Mouse (Mus musculus): Measurements from ENCODE around the gene Dgkz.

The Dgkz gene

GRCm38 (mm10) chr2:91926949-91927348, 48.7 kb downstream of the Dgkz start, which contains the start of gene Chrm4:
TSS of gene Chrm4 (plus strand) at chr2:91927249.
- TF ChIP-seq GATA4 (IDR thresholded peaks at IDR 0.05; ENCODE audit: insufficient replicate concordance, low read length), result no peak

- TF ChIP-seq GATA4 (IDR thresholded peaks at IDR 0.05; ENCODE audit: insufficient replicate concordance, low read length), result no peak
These were observed 50.2 kb downstream of the Dgkz start for GRCm38 (mm10) chr2:91925442-91925841.

- TF ChIP-seq GATA4 (IDR thresholded peaks at IDR 0.05; ENCODE audit: insufficient replicate concordance, low read length), result no peak
These were observed 50.9 kb downstream of the Dgkz start for GRCm38 (mm10) chr2:91924726-91925125.

GRCm38 (mm10) chr2:91923415-91924337, 52.0 kb downstream of the Dgkz start:
- no peak for TF ChIP-seq GATA4 (IDR thresholded peaks at IDR 0.05; ENCODE audit: insufficient replicate concordance, low read length)

GRCm38 (mm10) chr2:91922586-91923414, 52.9 kb downstream of the Dgkz start:
- no peak for TF ChIP-seq GATA4 (IDR thresholded peaks at IDR 0.05; ENCODE audit: insufficient replicate concordance, low read length)

GRCm38 (mm10) chr2:91921790-91922570, 53.7 kb downstream of the Dgkz start:
- TF ChIP-seq GATA4 (IDR thresholded peaks at IDR 0.05; ENCODE audit: insufficient replicate concordance, low read length), result no peak

GRCm38 (mm10) chr2:91921181-91921789, 54.4 kb downstream of the Dgkz start:
- no peak for TF ChIP-seq GATA4 (IDR thresholded peaks at IDR 0.05; ENCODE audit: insufficient replicate concordance, low read length)

GRCm38 (mm10) chr2:91920130-91920529, 55.5 kb downstream of the Dgkz start:
- TF ChIP-seq GATA4 (IDR thresholded peaks at IDR 0.05; ENCODE audit: insufficient replicate concordance, low read length), result no peak

GRCm38 (mm10) chr2:91917096-91917495, 58.6 kb downstream of the Dgkz start:
- no peak for TF ChIP-seq GATA4 (IDR thresholded peaks at IDR 0.05; ENCODE audit: insufficient replicate concordance, low read length)

- TF ChIP-seq GATA4 (IDR thresholded peaks at IDR 0.05; ENCODE audit: insufficient replicate concordance, low read length), result no peak
These were observed 59.2 kb downstream of the Dgkz start for GRCm38 (mm10) chr2:91916346-91916977.

GRCm38 (mm10) chr2:91913328-91914110, 62.1 kb downstream of the Dgkz start:
- TF ChIP-seq GATA4 (IDR thresholded peaks at IDR 0.05; ENCODE audit: insufficient replicate concordance, low read length), result no peak

- no peak for TF ChIP-seq GATA4 (IDR thresholded peaks at IDR 0.05; ENCODE audit: insufficient replicate concordance, low read length)
These were observed 63.0 kb downstream of the Dgkz start for GRCm38 (mm10) chr2:91912616-91913015.

GRCm38 (mm10) chr2:91906141-91906540, 69.5 kb downstream of the Dgkz start:
- TF ChIP-seq GATA4 (IDR thresholded peaks at IDR 0.05; ENCODE audit: insufficient replicate concordance, low read length), result no peak

All from liver, adult (tissue).